Mouse (Mus musculus) midbrain, embryonic 14.5 days (tissue): ENCODE results near the gene Sf3a2. TPM values are rescaled to one million over a fixed set of nuclear protein-coding genes. Genes with fewer than 3 reads are reported as not detected.

Source experiments
- ATAC-seq: fragments of 200-750 bp; cut with Nextera tagmentation; 2 replicates; pipeline ENCODE4 v1.8.0; 2017; ENCODE audit warnings: moderate number of reproducible peaks, moderate library complexity; ENCODE audit not compliant: low FRiP score, low TSS enrichment
- DNase-seq: peaks from one replicate; pipeline ENCODE4 v3.0.0-alpha.2; 2015
- H3K27ac ChIP-seq: fragments of 300-500 bp; sonication (generic); replicated peaks from 2 replicates; pipeline ENCODE4 v1.5.1; 2014; ENCODE audit warnings: mild to moderate bottlenecking, low read depth, low read length, moderate library complexity
- H3K27me3 ChIP-seq: fragments of 300-500 bp; sonication (generic); 2 replicates; pipeline ENCODE4 v1.6.1; 2014; ENCODE audit warnings: low read length, control low read depth, mixed read lengths; ENCODE audit not compliant: control insufficient read depth, insufficient read depth
- H3K36me3 ChIP-seq: fragments of 300-500 bp; sonication (generic); 2 replicates; pipeline ENCODE4 v1.6.1; 2014; ENCODE audit warnings: low read length, control low read depth; ENCODE audit not compliant: control insufficient read depth, insufficient read depth
- H3K4me1 ChIP-seq: fragments of 300-500 bp; sonication (generic); 2 replicates; pipeline ENCODE4 v1.6.1; 2014; ENCODE audit warnings: mild to moderate bottlenecking, antibody characterized with exemption, low read length, control low read depth; ENCODE audit not compliant: control insufficient read depth, insufficient read depth
- H3K4me2 ChIP-seq: fragments of 300-500 bp; sonication (generic); 2 replicates; pipeline ENCODE4 v1.6.1; 2014; ENCODE audit warnings: mild to moderate bottlenecking, low read length, moderate library complexity
- H3K4me3 ChIP-seq: fragments of 300-500 bp; sonication (generic); replicated peaks from 2 replicates; pipeline ENCODE4 v1.5.1; 2014; ENCODE audit warnings: low read depth, low read length
- H3K9ac ChIP-seq: fragments of 300-500 bp; sonication (generic); replicated peaks from 2 replicates; pipeline ENCODE4 v1.6.1; 2014; ENCODE audit warnings: mild to moderate bottlenecking, low read length, moderate library complexity
- H3K9me3 ChIP-seq: fragments of 300-500 bp; sonication (generic); 2 replicates; pipeline ENCODE4 v1.6.1; 2016; ENCODE audit warnings: low read length, control low read depth, mixed read lengths; ENCODE audit not compliant: control insufficient read depth
- WGBS: fragments of 180-500 bp; shearing (Covaris S2); extraction: QIAGEN DNeasy Blood & Tissue Kit; methylation state at CpG from one replicate; pipeline ENCODE4 v1.1.7; 2014; 5-methylcytosine and 5-hydroxymethylcytosine counted together
- polyA plus RNA-seq: library from polyadenylated mRNA; unstranded; fragments of >200 nt; fragmentation: Nextera tagmentation; extraction: Ambion mirVana; gene quantifications from 2 replicates; pipeline ENCODE4 v1.2.1, GENCODE M21; 2014

The Sf3a2 gene
- polyA plus RNA-seq, 1 experiment from 2014 or later, result 75.1 TPM

DNA sequence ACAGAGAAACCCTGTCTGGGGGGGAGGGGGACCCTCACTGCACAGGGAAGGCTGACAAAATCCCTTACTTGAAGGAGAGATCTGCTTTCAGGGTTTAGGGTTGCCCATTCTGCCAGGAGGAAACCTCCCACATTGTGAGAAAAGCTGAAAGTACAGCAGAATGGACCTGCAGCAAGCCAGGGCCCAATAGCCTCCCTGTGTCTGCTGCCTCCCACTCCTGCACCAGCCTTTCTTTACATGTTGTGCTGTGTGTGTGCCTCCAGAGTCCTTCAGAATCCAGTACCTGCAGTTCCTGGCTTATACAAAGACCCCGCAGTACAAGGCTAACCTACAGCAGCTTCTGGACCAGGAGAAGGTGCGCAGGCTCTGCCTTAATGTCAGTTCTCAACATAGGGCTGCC, 13.7 kb upstream of the Sf3a2 start:
- no peak overlapping the region for H3K27ac ChIP-seq
- H3K4me1 ChIP-seq, result no peaks in the 10 kb centered on the region
- no peak overlapping the region for H3K9ac ChIP-seq
- peaks cover 94% of the 10 kb centered on the region for H3K36me3 ChIP-seq
- H3K4me2 ChIP-seq, result no peak overlapping the region
- no peak for ATAC-seq
- H3K9me3 ChIP-seq, result no peaks in the 10 kb centered on the region
- DNase-seq, result no peak
- H3K4me3 ChIP-seq, result no peak overlapping the region
- WGBS, result 93% methylated on average over 2 of the region's 2 CpGs
- no peaks in the 10 kb centered on the region for H3K27me3 ChIP-seq

DNA sequence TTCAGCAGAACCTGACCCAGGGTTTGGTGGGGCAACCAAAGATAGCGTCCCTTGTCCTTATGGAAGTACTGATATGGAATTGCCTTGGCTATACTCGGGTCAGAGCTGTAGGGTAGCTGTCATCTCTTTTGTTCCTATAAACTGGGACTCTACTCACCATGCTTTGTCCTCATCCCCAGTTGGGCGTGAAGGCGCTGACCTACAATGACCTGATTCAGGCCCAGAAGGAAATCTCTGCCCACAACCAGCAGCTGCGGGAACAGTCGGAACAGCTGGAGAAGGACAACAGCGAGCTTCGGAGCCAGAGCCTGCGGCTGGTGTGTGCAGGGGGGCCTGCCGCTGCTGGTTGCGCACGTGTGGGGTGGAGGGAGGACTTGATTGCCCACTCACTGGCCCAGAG, 13.1 kb upstream of the Sf3a2 start:
- no peak overlapping the region for H3K4me3 ChIP-seq
- no peak overlapping the region for H3K27ac ChIP-seq
- no peaks in the 10 kb centered on the region for H3K4me1 ChIP-seq
- H3K4me2 ChIP-seq, result no peak overlapping the region
- ATAC-seq (no peak), DNase-seq (no peak)
- no peaks in the 10 kb centered on the region for H3K9me3 ChIP-seq
- H3K9ac ChIP-seq, result no peak overlapping the region
- H3K27me3 ChIP-seq, result no peaks in the 10 kb centered on the region
- peaks cover 93% of the 10 kb centered on the region for H3K36me3 ChIP-seq
- 75% methylated on average over 12 of the region's 12 CpGs for WGBS

DNA sequence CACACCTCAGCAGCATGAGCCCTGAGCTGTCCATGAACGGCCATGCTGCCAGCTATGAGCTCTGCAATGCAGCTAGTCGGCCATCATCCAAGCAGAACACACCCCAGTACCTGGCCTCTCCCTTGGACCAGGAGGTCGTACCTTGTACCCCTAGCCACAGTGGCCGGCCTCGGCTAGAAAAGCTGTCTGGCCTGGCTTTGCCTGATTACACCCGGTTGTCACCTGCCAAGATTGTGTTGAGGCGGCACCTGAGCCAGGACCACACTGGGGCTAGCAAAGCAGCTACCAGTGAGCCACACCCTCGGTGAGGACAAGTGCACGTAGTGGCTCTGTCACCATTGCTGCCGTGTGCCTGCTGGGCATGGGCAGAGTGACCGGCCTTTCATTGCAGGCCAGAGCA, 12.0 kb upstream of the Sf3a2 start:
- Histone ChIP-seq H3K4me1 (no peaks in the 10 kb centered on the region), H3K9me3 (no peaks in the 10 kb centered on the region), H3K4me2 (no peak overlapping the region), H3K9ac (no peak overlapping the region), H3K27me3 (no peaks in the 10 kb centered on the region), H3K36me3 (peaks cover 99% of the 10 kb centered on the region), H3K27ac (no peak overlapping the region), H3K4me3 (no peak overlapping the region)
- WGBS, result 94% methylated on average over 11 of the region's 11 CpGs
- ATAC-seq (no peak), DNase-seq (no peak)

DNA sequence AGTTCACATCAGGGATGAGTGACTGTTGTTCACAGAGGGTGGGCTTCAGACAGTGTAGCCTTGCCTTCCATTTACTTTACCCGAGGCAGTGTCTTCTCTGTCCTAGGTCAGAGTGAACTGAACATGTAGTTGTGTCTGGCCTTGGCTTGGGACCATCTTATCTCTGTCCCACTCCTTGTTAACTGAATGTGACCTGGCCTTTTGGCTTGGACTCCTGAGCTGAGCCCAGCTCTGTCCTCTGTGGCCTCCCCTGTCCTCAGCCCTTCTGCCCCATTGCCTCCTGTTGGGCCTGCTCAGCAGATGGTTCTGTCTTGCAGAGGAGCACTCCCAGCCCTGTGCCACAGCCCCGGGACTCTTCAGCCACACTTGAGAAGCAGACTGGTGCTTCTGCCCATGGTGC, 10.5 kb upstream of the Sf3a2 start:
- Histone ChIP-seq H3K4me3 (no peak overlapping the region), H3K27me3 (no peaks in the 10 kb centered on the region), H3K4me1 (no peaks in the 10 kb centered on the region), H3K9me3 (no peaks in the 10 kb centered on the region), H3K4me2 (no peak overlapping the region), H3K27ac (no peak overlapping the region), H3K36me3 (peaks cover 99% of the 10 kb centered on the region), H3K9ac (no peak overlapping the region)
- DNase-seq, result no peak
- ATAC-seq, result no peak
- WGBS, result 86% methylated on average over 2 of the region's 2 CpGs

DNA sequence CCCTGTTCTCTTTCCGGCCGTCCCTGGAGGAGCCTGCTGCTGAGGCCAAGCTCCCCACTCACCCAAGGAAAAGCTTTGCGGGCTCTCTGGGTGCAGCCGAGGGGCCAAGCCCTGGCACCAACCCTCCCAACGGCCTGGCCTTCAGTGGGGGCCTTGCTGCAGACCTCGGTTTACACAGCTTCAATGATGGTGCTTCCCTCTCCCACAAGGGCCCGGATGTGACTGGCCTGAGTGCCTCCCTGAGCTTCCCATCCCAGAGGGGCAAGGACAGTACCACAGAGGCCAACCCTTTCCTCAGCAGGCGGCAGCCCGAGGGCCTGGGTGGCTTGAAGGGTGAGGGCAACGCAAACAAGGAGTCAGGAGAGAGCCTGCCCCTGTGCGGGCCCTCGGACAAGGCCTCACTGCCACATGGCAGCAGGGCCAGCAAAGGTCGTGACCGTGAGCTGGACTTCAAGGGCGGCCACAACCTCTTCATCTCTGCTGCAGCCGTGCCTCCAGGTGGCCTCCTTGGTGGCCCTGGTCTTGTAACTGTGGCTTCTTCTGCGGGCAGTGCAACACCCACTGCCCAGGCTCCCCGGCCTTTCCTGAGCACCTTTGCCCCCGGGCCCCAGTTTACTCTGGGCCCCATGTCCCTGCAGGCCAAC, 7.1 kb upstream of the Sf3a2 start:
- Histone ChIP-seq H3K27ac (no peak overlapping the region), H3K4me3 (no peak overlapping the region), H3K9me3 (no peaks in the 10 kb centered on the region), H3K9ac (no peak overlapping the region), H3K27me3 (no peaks in the 10 kb centered on the region), H3K36me3 (peaks cover 98% of the 10 kb centered on the region), H3K4me1 (no peaks in the 10 kb centered on the region), H3K4me2 (no peak overlapping the region)
- no peak for DNase-seq
- ATAC-seq, result no peak
- 89% methylated on average over 19 of the region's 19 CpGs for WGBS

DNA sequence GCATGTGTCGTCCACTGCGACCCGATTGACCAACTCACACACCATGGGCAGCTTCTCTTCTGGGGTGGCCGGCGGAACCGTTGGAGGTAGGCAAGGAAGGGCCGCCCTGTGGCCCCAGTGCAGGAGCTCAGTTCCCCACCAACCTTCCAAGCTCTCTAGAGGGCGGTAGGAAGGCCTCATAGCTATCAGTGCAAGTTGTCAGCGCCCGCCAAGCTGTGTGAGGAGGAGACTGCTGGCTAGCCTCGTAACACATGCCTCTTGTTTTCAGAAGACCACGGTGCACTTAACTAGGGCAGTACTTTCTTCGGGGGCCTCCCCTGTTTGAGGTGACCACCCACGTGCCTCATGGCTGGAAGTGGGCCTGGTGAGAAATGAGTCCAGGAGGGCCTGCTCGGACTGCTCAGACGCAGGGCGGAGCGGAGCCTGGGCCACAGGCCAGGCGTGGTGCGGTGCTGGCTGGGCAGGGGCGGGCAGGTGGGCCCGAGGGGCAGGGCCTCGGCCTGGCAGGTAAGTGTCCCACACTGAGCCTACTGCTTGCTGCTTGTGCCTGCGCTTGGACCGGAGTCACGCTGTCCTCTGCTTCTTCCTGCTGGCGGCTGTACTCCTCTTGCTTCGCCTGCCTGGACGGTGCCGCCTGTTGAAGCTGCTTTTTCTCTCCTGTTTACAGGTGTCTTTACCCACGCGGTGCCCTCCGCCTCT, 6.4 kb upstream of the Sf3a2 start:
- Histone ChIP-seq H3K27me3 (no peaks in the 10 kb centered on the region), H3K9ac (no peak overlapping the region), H3K27ac (no peak overlapping the region), H3K4me1 (peaks cover 3% of the 10 kb centered on the region), H3K4me3 (no peak overlapping the region), H3K36me3 (peaks cover 98% of the 10 kb centered on the region), H3K4me2 (no peak overlapping the region), H3K9me3 (no peaks in the 10 kb centered on the region)
- DNase-seq, result no peak
- ATAC-seq, result no peak
- WGBS, result 85% methylated on average over 33 of the region's 33 CpGs

DNA sequence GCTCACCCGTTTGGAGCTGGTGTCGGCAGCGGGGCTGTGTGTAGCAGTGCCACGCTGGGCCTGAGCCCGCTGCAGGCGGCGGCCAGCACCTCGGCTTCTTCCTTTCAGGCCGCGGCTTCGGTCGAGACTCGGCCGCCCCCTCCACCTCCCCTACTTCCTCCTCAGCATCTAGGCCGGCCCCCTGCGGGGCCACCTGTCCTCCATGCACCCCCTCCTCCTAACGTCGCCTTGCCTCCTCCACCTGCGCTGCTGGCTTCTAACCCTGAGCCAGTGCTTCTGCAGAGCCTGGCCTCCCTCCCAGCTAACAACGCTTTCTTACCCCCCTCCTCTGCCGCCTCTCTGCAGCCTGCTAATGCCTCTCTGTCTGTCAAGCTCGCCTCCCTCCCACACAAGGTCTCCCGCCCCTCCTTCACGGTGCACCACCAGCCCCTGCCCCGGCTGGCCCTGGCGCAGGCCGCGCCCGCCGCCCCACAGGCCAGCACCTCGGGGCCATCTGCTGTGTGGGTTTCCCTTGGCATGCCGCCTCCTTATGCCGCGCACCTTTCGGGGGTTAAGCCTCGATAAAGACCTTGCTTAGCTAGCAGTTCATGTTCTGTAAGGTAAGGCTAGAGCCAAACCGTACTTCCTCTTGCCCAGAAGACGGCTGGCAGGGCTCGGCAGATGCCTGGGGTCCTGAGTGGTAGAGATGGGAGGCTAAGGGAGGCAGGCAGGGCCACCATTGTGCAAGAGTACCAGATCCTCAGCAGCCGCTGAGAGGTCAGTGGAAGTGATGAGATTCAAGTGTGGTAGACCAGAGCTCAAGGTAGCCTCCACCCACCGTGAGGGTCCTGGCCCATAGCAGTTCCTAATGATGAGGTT, 5.6 kb upstream of the Sf3a2 start:
- ATAC-seq (no peak), DNase-seq (no peak)
- WGBS, result 79% methylated on average over 41 of the region's 41 CpGs
- no peak overlapping the region for H3K4me2 ChIP-seq
- peaks cover 11% of the 10 kb centered on the region for H3K4me1 ChIP-seq
- no peak overlapping the region; the same call in 1 of the 2 replicates for H3K9ac ChIP-seq
- peaks cover 93% of the 10 kb centered on the region for H3K36me3 ChIP-seq
- no peaks in the 10 kb centered on the region for H3K27me3 ChIP-seq
- no peaks in the 10 kb centered on the region for H3K9me3 ChIP-seq
- H3K4me3 ChIP-seq, result no peak overlapping the region
- H3K27ac ChIP-seq, result no peak overlapping the region

DNA sequence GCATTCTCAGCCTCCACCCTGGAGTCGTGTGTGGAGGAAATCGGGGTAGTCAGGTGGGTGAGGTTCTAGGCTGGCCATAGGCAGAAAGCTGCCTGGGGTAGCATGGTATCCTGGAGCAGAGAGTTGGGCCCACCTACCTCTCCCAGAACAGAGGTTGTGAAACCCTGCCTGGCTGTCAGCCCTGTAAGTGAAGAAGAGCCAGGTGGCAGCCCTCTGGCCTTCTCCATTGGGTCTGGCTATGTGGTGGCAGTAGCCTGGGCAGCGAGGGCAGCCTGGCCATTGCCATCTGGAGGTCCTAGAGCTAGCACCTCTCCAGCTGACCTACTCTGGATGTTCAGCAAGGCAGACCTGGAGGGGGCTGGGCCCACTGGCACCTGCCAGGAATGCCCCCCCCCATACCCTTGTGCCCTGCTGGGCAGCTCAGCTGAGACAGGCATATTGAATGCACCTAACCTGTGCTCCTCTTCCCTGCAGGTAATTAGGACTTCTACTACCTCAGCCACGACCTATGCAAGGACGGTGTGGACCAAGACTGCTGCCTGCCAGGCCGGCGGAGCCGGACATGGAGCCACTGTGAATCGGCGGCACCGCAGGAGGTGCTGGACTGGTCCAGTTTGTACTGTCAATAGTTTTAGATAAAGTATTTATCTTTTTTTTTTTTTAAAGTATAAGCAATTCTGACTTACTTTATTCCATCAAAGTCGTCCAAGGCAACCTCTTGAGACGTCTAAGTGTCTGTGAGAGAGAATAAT, 4.8 kb upstream of the Sf3a2 start:
- Histone ChIP-seq H3K27me3 (no peaks in the 10 kb centered on the region), H3K4me2 (no peak overlapping the region), H3K27ac (no peak overlapping the region), H3K9me3 (no peaks in the 10 kb centered on the region), H3K4me3 (no peak overlapping the region), H3K9ac (no peak overlapping the region; the same call in 1 of the 2 replicates), H3K36me3 (peaks cover 85% of the 10 kb centered on the region), H3K4me1 (peaks cover 11% of the 10 kb centered on the region)
- 93% methylated on average over 13 of the region's 13 CpGs for WGBS
- ATAC-seq, result no peak
- no peak for DNase-seq
